Comparison of ENCODE assay signal across 18 mouse cellular contexts in genomic region chrX:37903727-37904126, GRCm38 (mm10). TPM values are rescaled to one million over a fixed set of nuclear protein-coding genes. Genes with fewer than 3 reads are reported as not detected.
DNase-seq lines count a peak whose midpoint lies in the region; ATAC-seq and TF ChIP-seq lines count a peak whose summit lies in the region.
"Had no signal": no experiment of that assay in that cellular context is flagged by ENCODE, and none has a peak within 500 bp of the region (broad histone marks: within the 10 kb centered on the region; RNA-seq: fewer than 3 reads in every experiment).

No protein-coding gene starts in this region.

- no peaks in the 10 kb centered on the region for H3K9me3 ChIP-seq in hindbrain, embryonic 10.5 days
- no peaks in the 10 kb centered on the region for H3K9me3 ChIP-seq in hindbrain, embryonic 12.5 days (replicated peaks)
- H3K9me3 ChIP-seq in lung, postnatal 0 days (ENCODE audit: low read length), result no peaks in the 10 kb centered on the region
- H3K9me3 ChIP-seq: heart, embryonic 10.5 days; lung, embryonic 15.5 days; neural tube, embryonic 12.5 days had no signal

- 76% methylated on average over 5 of the region's 5 CpGs for WGBS in hindbrain, embryonic 10.5 days
- WGBS in hindbrain, embryonic 12.5 days, result 74% methylated on average over 5 of the region's 5 CpGs
- 64% methylated on average over 5 of the region's 5 CpGs for whole genome bisulfite sequencing in lung, postnatal 0 days

- H3K4me2 ChIP-seq in hindbrain, embryonic 12.5 days (replicated peaks), result no peak overlapping the region
- H3K4me2 ChIP-seq in lung, postnatal 0 days (replicated peaks; ENCODE audit: low read depth, low read length), result no peak overlapping the region
- H3K4me2 ChIP-seq: lung, embryonic 15.5 days; midbrain, embryonic 11.5 days; neural tube, embryonic 12.5 days had no signal

- H3K27ac ChIP-seq in hindbrain, embryonic 10.5 days, result no peak overlapping the region
- H3K27ac ChIP-seq in hindbrain, embryonic 12.5 days, result no peak overlapping the region
- no peak overlapping the region for H3K27ac ChIP-seq in lung, postnatal 0 days (ENCODE audit: low read length)
- H3K27ac ChIP-seq: heart, embryonic 10.5 days; lung, embryonic 15.5 days; neural tube, embryonic 12.5 days had no signal

- H3K9ac ChIP-seq in hindbrain, embryonic 12.5 days, result no peak overlapping the region
- H3K9ac ChIP-seq in lung, postnatal 0 days (replicated peaks; ENCODE audit: low read depth), result no peak overlapping the region
- H3K9ac ChIP-seq: lung, embryonic 15.5 days; neural tube, embryonic 12.5 days had no signal

- no peak for ATAC-seq in hindbrain, embryonic 12.5 days (ENCODE audit: low FRiP score)
- no peak for ATAC-seq in lung, postnatal 0 days

- no peaks in the 10 kb centered on the region for H3K27me3 ChIP-seq in hindbrain, embryonic 10.5 days (ENCODE audit: insufficient read depth, poor library complexity, severe bottlenecking)
- no peaks in the 10 kb centered on the region for H3K27me3 ChIP-seq in hindbrain, embryonic 12.5 days
- no peaks in the 10 kb centered on the region for H3K27me3 ChIP-seq in lung, postnatal 0 days (replicated peaks; ENCODE audit: insufficient read depth, low read length)
- H3K27me3 ChIP-seq: lung, embryonic 15.5 days; neural tube, embryonic 12.5 days had no signal

- peak; percentile 2 for DNase-seq in hindbrain, embryonic 10.5 days (ENCODE audit: low spot score)
- DNase-seq in lung, postnatal 0 days (ENCODE audit: low spot score), result no peak
- no peak for DNase-seq in lung, postnatal 25 days (ENCODE audit: low spot score)
- DNase-seq in adrenal gland, postnatal 36 days, result peak; percentile 13 to 14
- peak; percentile 49 for DNase-seq in testis, postnatal 10 days (ENCODE audit: low spot score)
- no peak for DNase-seq in layer of hippocampus, adult 9-10 months (ENCODE audit: low spot score)
- DNase-seq: cerebellum, adult 2 months; layer of hippocampus, adult 9-11 months; right cerebral cortex, postnatal 4 days had no signal

- H3K4me3 ChIP-seq in hindbrain, embryonic 10.5 days, result no peak overlapping the region
- no peak overlapping the region for H3K4me3 ChIP-seq in hindbrain, embryonic 12.5 days
- H3K4me3 ChIP-seq in lung, postnatal 0 days (ENCODE audit: low read depth, low read length), result no peak overlapping the region
- H3K4me3 ChIP-seq: heart, embryonic 10.5 days; lung, embryonic 15.5 days; neural tube, embryonic 12.5 days had no signal

- TF ChIP-seq CTCF in lung, postnatal 0 days (IDR thresholded peaks at IDR 0.05), result 0 out of 2 replicates have a peak, but pooled peaks have one; percentile 4

- TF ChIP-seq EP300 in lung, postnatal 0 days (IDR thresholded peaks at IDR 0.05), result no peak

- H3K36me3 ChIP-seq in hindbrain, embryonic 10.5 days, result no peaks in the 10 kb centered on the region
- no peaks in the 10 kb centered on the region for H3K36me3 ChIP-seq in hindbrain, embryonic 12.5 days
- H3K36me3 ChIP-seq in lung, postnatal 0 days (ENCODE audit: insufficient read depth, low read length), result no peaks in the 10 kb centered on the region
- H3K36me3 ChIP-seq: heart, embryonic 10.5 days; lung, embryonic 15.5 days; neural tube, embryonic 12.5 days had no signal

- H3K4me1 ChIP-seq in hindbrain, embryonic 10.5 days (replicated peaks), result no peaks in the 10 kb centered on the region
- no peaks in the 10 kb centered on the region for H3K4me1 ChIP-seq in hindbrain, embryonic 12.5 days
- no peaks in the 10 kb centered on the region for H3K4me1 ChIP-seq in lung, postnatal 0 days (ENCODE audit: insufficient read depth, low read depth, low read length)
- H3K4me1 ChIP-seq: heart, embryonic 10.5 days; lung, embryonic 15.5 days; neural tube, embryonic 12.5 days had no signal

RNA-seq across cellular contexts. Expression of gene Rhox9, which starts 2.2 kb away (rescaled TPM):
- not detected in 2 replicates for polyA plus RNA-seq in hindbrain, embryonic 10.5 days (2016; fragmentation: Nextera tagmentation; extraction: Ambion mirVana)
- polyA plus RNA-seq in hindbrain, embryonic 12.5 days (2016; fragmentation: Nextera tagmentation; extraction: Ambion mirVana), result not detected in 2 replicates
- not detected in 2 replicates for polyA plus RNA-seq in lung, postnatal 0 days (2015; fragmentation: Nextera tagmentation; extraction: Ambion mirVana)
- not detected for total RNA-seq in adrenal gland, postnatal 36 days (2021)
- polyA plus RNA-seq: cerebellum, adult 2 months; heart, embryonic 10.5 days; limb, embryonic 11.5 days; lung, embryonic 15.5 days; midbrain, embryonic 11.5 days; neural tube, embryonic 12.5 days; thymus, postnatal 0 days had no signal

RNA-seq across cellular contexts. Expression of gene Rhox7b, which starts 6.7 kb away (rescaled TPM):
- polyA plus RNA-seq in hindbrain, embryonic 10.5 days (2016; fragmentation: Nextera tagmentation; extraction: Ambion mirVana), result not detected in 2 replicates
- polyA plus RNA-seq in hindbrain, embryonic 12.5 days (2016; fragmentation: Nextera tagmentation; extraction: Ambion mirVana), result not detected in 2 replicates
- polyA plus RNA-seq in lung, postnatal 0 days (2015; fragmentation: Nextera tagmentation; extraction: Ambion mirVana), result not detected in 2 replicates
- not detected for total RNA-seq in adrenal gland, postnatal 36 days (2021)
- total RNA-seq: ES-E14 had no signal
- polyA plus RNA-seq: cerebellum, adult 2 months; frontal cortex, adult 2 months; heart, embryonic 10.5 days; limb, embryonic 11.5 days; lung, embryonic 15.5 days; midbrain, embryonic 11.5 days; neural tube, embryonic 12.5 days; thymus, postnatal 0 days had no signal

RNA-seq across cellular contexts. Expression of gene Rhox8, which starts 25.0 kb away (rescaled TPM):
- not detected in 2 replicates for polyA plus RNA-seq in hindbrain, embryonic 10.5 days (2016; fragmentation: Nextera tagmentation; extraction: Ambion mirVana)
- polyA plus RNA-seq in hindbrain, embryonic 12.5 days (2016; fragmentation: Nextera tagmentation; extraction: Ambion mirVana), result not detected in 2 replicates
- not detected in 2 replicates for polyA plus RNA-seq in lung, postnatal 0 days (2015; fragmentation: Nextera tagmentation; extraction: Ambion mirVana)
- total RNA-seq in adrenal gland, postnatal 36 days (2021), result not detected
- total RNA-seq: ES-E14 had no signal
- polyA plus RNA-seq: cerebellum, adult 2 months; frontal cortex, adult 2 months; heart, embryonic 10.5 days; limb, embryonic 11.5 days; lung, embryonic 15.5 days; neural tube, embryonic 12.5 days; thymus, postnatal 0 days had no signal

Comparison
In these comparisons a context has a peak if more than half of its experiments do, and no peak if none do; other contexts are left out.
1. DNase-seq: peak in hindbrain, embryonic 10.5 days (single experiment), adrenal gland, postnatal 36 days (2 of 2) and testis, postnatal 10 days (single experiment); none in lung, postnatal 0 days (single experiment), lung, postnatal 25 days (single experiment) and layer of hippocampus, adult 9-10 months (single experiment).